Mouse (Mus musculus) midbrain, embryonic 13.5 days (tissue): ENCODE data around the gene Agpat2. TPM values are rescaled to one million over a fixed set of nuclear protein-coding genes. Genes with fewer than 3 reads are reported as not detected.

Experiments
- ATAC-seq: fragments of 200-750 bp; cut with Nextera tagmentation; 2 replicates; pipeline ENCODE4 v1.8.0; 2017; ENCODE audit warnings: mild to moderate bottlenecking, moderate TSS enrichment, moderate library complexity
- H3K27ac ChIP-seq: fragments of 300-500 bp; sonication (generic); 2 replicates; pipeline ENCODE4 v1.5.1; 2015; ENCODE audit warnings: inconsistent platforms, mild to moderate bottlenecking, moderate library complexity
- H3K27me3 ChIP-seq: fragments of 300-500 bp; sonication (generic); 2 replicates; pipeline ENCODE4 v1.6.1; 2015; ENCODE audit warnings: mild to moderate bottlenecking, inconsistent platforms
- H3K36me3 ChIP-seq: fragments of 300-500 bp; sonication (generic); 2 replicates; pipeline ENCODE4 v1.6.1; 2015; ENCODE audit warnings: mild to moderate bottlenecking, inconsistent platforms
- H3K4me1 ChIP-seq: fragments of 300-500 bp; sonication (generic); replicated peaks from 2 replicates; pipeline ENCODE4 v1.6.1; 2015; ENCODE audit warnings: inconsistent platforms
- H3K4me2 ChIP-seq: fragments of 300-500 bp; sonication (generic); replicated peaks from 2 replicates; pipeline ENCODE4 v1.6.1; 2015; ENCODE audit warnings: moderate library complexity, mild to moderate bottlenecking, inconsistent platforms
- H3K4me3 ChIP-seq: fragments of 300-500 bp; sonication (generic); replicated peaks from 2 replicates; pipeline ENCODE4 v1.5.1; 2015; ENCODE audit warnings: mild to moderate bottlenecking, inconsistent platforms
- H3K9ac ChIP-seq: fragments of 300-500 bp; sonication (generic); replicated peaks from 2 replicates; pipeline ENCODE4 v1.6.1; 2015; ENCODE audit warnings: mild to moderate bottlenecking, inconsistent platforms
- H3K9me3 ChIP-seq: fragments of 300-500 bp; sonication (generic); 2 replicates; pipeline ENCODE4 v1.6.1; 2016; ENCODE audit warnings: mild to moderate bottlenecking, inconsistent platforms
- WGBS: fragments of 180-500 bp; shearing (Covaris S2); methylation state at CpG from one replicate; pipeline ENCODE4 v1.1.7; 2015; 5-methylcytosine and 5-hydroxymethylcytosine counted together
- polyA plus RNA-seq: library from polyadenylated mRNA; unstranded; fragments of >200 nt; fragmentation: Nextera tagmentation; extraction: Ambion mirVana; gene quantifications from 2 replicates; pipeline ENCODE4 v1.2.1, GENCODE M21; 2015

Gene Agpat2
- 4.0 and 5.3 TPM in 2 replicates for polyA plus RNA-seq

DNA sequence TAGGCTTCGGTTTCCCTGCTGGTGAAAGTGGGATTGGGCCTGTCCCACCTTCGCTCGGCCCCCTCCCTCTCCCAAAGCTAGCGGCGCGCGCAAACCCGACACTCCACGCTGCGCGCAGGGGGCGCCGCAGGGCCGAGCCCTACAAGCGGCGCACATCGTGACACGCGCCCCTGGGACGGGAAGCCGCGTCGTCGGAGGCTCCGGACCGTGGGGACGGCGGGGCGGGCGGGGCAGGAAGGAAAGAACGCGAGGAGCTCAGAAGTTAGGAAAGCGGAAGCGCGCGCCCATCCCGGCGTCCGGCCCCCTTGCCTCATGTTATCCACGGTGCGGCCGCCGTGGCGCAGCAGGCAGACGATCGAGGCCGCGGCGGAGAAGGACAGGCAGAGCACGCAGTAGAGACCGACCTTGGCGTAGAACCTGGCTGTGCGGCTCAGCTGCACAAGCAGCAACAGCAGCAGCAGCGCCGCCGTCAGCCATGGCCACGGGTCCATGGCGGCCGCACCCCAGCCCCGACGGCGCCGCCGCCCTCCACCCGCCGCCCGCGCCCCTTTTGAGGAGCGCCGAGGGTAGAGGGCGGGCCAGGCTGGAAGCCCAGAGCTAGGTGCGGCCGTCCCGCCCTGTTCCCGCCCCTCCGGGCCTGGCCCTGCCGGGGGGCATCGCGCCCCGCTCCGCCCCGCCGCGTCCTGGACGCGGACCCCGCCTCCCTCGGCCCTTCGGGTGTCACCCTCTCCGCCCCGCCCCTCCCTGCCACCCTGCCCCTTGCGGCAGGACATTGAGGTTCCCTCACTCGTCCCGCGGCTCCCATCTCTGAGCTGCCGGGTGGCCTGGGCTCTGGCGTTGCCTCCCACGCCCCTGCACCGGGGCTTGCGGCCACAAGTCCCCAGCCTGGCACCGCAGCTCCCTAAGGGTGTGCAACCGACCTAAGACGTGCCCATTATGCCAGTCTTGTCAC lies at the start of gene Agpat2:
Agpat2 (minus strand) TSS at position 698 of the 952 bp plus-strand sequence.
- peaks cover 49% of the 10 kb centered on the region for H3K27me3 ChIP-seq
- H3K9me3 ChIP-seq, result no peaks in the 10 kb centered on the region
- no peaks in the 10 kb centered on the region for H3K36me3 ChIP-seq
- H3K4me1 ChIP-seq, result peaks cover 20% of the 10 kb centered on the region
- peak; percentile 62 for ATAC-seq
- H3K4me3 ChIP-seq, result peak within 1 kb of the TSS; percentile 51
- WGBS, result under 1% methylated on average over 86 of the region's 103 CpGs
- no peak within 1 kb of the TSS for H3K27ac ChIP-seq
- peak within 1 kb of the TSS; percentile 61 for H3K9ac ChIP-seq
- H3K4me2 ChIP-seq, result peak within 1 kb of the TSS; percentile 72

DNA sequence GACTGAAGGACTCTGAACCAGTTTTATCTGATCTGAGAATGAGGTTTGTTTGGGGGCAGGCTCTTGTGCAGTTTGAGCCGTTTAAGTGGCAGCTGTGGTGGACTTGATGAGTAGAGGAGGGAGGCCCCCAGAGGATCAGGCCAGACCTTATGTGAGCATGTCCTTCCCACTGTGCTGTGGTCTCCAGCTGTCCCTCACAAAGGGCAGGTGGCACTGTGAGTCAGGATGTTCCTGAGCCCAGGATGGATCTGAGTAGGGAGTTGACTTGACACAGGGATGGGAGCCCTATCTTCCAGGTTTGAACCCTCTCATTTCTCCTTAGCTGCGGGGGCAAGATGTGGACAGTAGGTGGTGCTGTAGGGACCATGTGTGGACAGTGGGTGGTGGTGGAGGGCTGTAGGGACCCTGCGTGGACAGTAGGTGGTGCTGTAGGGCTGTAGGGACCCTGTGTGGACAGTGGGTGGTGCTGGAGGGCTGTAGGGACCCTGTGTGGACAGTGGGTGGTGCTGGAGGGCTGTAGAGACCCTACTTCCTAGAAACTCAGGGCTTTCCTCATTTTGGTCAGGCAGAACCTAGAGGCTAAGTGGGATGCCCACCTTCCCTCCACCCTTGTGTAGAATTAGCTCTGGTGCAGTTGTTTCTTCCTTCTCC lies 42.6 kb upstream of the Agpat2 start:
- ATAC-seq, result peak; percentile 99
- no peaks in the 10 kb centered on the region for H3K27me3 ChIP-seq
- H3K4me2 ChIP-seq, result no peak overlapping the region
- no peaks in the 10 kb centered on the region for H3K36me3 ChIP-seq
- no peaks in the 10 kb centered on the region for H3K9me3 ChIP-seq
- H3K27ac ChIP-seq, result no peak overlapping the region
- WGBS, result 19% methylated on average over 3 of the region's 3 CpGs
- H3K9ac ChIP-seq, result no peak overlapping the region
- H3K4me1 ChIP-seq, result no peaks in the 10 kb centered on the region
- no peak overlapping the region for H3K4me3 ChIP-seq

DNA sequence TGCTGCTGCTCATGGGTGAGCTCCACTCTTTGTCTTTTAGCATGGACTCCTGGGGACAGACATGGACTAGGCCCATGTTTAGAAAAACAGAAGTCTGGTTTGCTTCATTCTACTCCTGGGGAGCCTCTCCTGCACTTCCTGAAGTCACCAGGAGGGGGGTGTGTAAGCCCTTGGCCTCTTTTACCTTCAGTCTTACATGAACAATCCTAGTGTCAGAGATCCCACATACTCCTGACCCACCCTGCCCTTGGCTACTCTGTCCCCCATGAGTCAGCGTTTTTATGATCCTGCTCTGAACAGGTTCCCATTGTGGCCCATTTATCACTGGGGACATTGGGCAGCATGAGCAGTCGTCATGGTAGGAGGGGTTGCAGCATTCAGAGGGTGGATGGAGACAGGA lies 39.7 kb upstream of the Agpat2 start:
- Histone ChIP-seq H3K4me2 (no peak overlapping the region), H3K9me3 (no peaks in the 10 kb centered on the region), H3K4me3 (no peak overlapping the region), H3K9ac (no peak overlapping the region), H3K4me1 (peaks cover 8% of the 10 kb centered on the region), H3K27ac (no peak overlapping the region), H3K36me3 (no peaks in the 10 kb centered on the region), H3K27me3 (no peaks in the 10 kb centered on the region)
- no peak for ATAC-seq
- WGBS, result 67% methylated on average over 2 of the region's 2 CpGs

DNA sequence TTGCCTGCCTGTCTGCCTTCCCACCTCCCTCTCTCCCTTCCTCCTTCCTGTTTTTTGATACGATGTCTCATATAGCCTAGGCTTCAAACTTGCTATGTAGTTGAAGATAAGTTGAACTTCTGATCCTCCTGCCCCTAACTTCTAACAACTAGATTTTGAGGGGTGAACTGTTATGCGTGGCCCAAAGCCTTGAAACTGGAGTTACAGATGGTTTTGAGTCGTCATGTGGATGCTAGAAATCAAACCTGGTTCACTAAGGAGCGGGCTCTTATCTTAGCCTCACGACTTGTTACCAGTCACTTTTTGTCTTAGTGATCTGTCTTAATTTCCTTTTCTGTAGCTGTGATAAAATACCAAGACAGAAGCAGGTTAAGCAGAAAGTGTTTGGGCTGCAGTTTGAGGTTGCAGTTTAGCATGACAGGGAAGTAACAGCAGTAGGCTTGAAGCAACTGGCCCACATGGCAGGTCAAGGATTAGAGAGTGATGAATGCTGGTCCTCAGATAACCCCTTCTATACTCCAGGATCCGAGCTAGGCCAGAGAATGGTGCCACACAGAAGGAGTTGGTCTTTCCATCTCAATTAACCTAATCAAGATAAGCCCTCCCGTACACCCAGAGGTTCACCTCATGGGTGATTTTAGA lies 36.9 kb upstream of the Agpat2 start:
- Histone ChIP-seq H3K9me3 (no peaks in the 10 kb centered on the region), H3K27me3 (no peaks in the 10 kb centered on the region), H3K9ac (no peak overlapping the region), H3K36me3 (peaks cover 22% of the 10 kb centered on the region), H3K27ac (no peak overlapping the region), H3K4me1 (peaks cover 30% of the 10 kb centered on the region), H3K4me3 (no peak overlapping the region), H3K4me2 (no peak overlapping the region)
- WGBS, result 82% methylated on average over 7 of the region's 7 CpGs
- ATAC-seq, result no peak

DNA sequence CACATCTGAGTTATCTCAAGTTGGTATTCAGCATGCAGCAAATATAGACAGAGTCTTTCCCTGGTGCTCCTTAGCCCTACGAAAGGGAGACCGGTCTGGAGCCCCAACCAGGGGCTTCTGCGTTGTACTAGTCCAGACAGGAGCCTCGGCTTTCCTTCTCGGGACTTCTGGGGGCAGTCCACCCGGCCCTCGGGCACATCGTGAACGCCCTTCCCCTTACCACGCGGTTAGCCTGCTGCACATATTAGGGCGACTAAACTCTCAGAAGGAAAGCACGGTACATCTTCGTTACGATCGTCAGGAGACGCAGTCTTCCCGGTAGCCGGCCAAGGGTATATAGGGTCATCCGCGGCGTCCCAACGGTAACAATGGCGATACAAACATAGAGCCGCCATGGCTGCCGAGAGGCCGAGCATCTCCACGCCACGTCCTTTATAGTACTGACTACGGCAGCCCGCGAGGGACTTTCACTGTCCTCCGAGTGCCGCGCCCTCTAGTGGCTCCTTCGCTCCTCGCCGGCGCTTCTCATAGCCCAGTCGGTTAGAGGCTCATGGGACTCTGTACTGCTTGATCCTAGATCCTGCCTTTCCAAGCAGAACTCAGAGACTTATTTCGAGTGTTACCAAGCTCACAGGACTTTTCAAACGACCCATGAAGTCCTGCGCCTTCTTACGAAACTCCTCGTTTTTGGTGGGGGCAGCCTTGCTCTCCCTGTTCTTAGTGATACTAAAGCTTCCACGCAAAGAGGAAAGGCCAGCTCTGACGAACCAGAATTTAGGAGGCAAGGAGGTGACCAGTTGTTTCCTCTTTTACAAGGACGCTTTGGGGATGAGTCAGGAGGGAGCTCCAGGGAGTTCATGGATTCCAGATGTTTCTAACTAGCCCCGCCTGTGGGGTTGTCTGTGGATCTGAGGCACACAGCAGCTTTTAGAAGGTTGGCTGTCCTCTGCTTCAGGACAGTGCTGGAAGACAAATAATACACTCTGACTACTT lies 35.9 kb upstream of the Agpat2 start:
- 4% methylated on average over 49 of the region's 49 CpGs for WGBS
- H3K27ac ChIP-seq, result peak overlapping the region; percentile 79
- H3K27me3 ChIP-seq, result no peaks in the 10 kb centered on the region
- peak overlapping the region; percentile 88 for H3K9ac ChIP-seq
- ATAC-seq, result peak; percentile 85
- peak overlapping the region; percentile 86 for H3K4me2 ChIP-seq
- peak overlapping the region; percentile 67 for H3K4me3 ChIP-seq
- H3K36me3 ChIP-seq, result peaks cover 32% of the 10 kb centered on the region
- no peaks in the 10 kb centered on the region for H3K9me3 ChIP-seq
- peaks cover 33% of the 10 kb centered on the region for H3K4me1 ChIP-seq

DNA sequence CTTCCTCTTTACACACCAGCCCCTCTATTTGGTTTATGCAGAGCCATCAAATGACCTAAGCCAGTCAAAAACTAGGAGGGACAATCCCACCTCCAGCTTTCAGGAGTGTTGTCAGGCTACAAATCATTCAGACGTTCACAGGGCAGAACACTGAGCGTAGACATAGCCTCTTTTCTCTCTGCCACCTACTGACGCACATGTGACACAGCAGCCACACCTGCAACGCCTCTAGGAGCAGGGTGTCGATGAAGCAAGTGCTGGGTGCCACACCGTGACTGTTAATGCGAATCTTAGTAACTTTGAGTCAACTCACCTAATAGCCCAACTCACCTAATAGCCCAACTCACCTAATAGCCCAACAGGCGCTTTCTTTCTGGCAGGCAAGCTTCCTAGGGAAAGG lies 34.9 kb upstream of the Agpat2 start:
- no peaks in the 10 kb centered on the region for H3K9me3 ChIP-seq
- peak overlapping the region; percentile 54; the same call in 1 of the 2 replicates for H3K27ac ChIP-seq
- H3K4me2 ChIP-seq, result peak overlapping the region; percentile 86
- WGBS, result 12% methylated on average over 8 of the region's 8 CpGs
- peak overlapping the region; percentile 88 for H3K9ac ChIP-seq
- peaks cover 42% of the 10 kb centered on the region for H3K36me3 ChIP-seq
- H3K4me3 ChIP-seq, result peak overlapping the region; percentile 67
- H3K27me3 ChIP-seq, result no peaks in the 10 kb centered on the region
- peak; percentile 24; the same call in 1 of the 2 replicates for ATAC-seq
- peaks cover 42% of the 10 kb centered on the region for H3K4me1 ChIP-seq

DNA sequence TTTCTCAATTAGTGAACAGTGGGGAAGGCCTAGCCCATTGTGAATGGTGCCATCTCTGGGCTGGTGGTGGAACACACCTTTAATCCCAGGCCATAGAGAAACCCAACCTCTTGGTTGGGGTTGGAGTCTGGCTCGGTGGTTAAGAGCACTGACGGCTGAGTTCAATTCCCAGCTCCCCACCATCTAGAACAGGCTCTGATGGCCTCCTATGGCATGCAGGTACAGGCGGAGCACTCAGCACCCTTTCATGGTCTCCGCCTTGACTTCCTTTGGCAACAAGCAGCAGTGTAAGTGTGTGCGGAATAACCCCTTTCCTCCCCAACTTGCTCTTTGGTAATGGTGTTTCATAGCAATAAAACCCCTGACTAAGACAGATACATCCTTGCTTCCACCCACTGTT lies 34.4 kb upstream of the Agpat2 start:
- no peak for ATAC-seq
- Histone ChIP-seq H3K36me3 (peaks cover 44% of the 10 kb centered on the region), H3K4me1 (peaks cover 47% of the 10 kb centered on the region), H3K27me3 (no peaks in the 10 kb centered on the region), H3K9me3 (no peaks in the 10 kb centered on the region), H3K4me2 (peak overlapping the region; percentile 86), H3K4me3 (peak overlapping the region; percentile 67), H3K27ac (peak overlapping the region; percentile 54; the same call in 1 of the 2 replicates), H3K9ac (peak overlapping the region; percentile 88)
- 75% methylated on average over 5 of the region's 5 CpGs for WGBS

DNA sequence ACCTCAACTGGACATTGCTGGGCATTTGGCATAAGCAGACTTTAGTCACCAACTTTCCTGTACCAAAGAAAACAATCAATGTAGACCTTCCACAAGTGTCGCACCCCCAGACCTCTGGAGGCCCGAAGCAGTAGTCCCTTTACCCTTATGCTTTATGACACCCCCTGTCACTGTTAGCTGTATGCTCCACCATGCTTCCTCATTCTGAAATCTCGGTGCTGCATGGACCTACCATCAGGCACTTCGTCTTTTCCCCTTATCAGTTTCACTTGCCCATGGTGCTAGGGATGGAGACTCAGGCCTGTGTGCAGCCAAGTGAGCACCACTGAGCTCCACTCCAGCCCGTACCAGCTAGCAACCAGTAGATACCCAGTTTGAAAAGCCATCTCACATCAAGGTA lies 33.8 kb upstream of the Agpat2 start:
- no peak for ATAC-seq
- H3K4me3 ChIP-seq, result peak overlapping the region; percentile 67
- peaks cover 52% of the 10 kb centered on the region for H3K4me1 ChIP-seq
- H3K27ac ChIP-seq, result no peak overlapping the region
- peak overlapping the region; percentile 88 for H3K9ac ChIP-seq
- H3K4me2 ChIP-seq, result peak overlapping the region; percentile 86
- H3K36me3 ChIP-seq, result peaks cover 44% of the 10 kb centered on the region
- no peaks in the 10 kb centered on the region for H3K27me3 ChIP-seq
- 86% methylated on average over 5 of the region's 5 CpGs for WGBS
- no peaks in the 10 kb centered on the region for H3K9me3 ChIP-seq

DNA sequence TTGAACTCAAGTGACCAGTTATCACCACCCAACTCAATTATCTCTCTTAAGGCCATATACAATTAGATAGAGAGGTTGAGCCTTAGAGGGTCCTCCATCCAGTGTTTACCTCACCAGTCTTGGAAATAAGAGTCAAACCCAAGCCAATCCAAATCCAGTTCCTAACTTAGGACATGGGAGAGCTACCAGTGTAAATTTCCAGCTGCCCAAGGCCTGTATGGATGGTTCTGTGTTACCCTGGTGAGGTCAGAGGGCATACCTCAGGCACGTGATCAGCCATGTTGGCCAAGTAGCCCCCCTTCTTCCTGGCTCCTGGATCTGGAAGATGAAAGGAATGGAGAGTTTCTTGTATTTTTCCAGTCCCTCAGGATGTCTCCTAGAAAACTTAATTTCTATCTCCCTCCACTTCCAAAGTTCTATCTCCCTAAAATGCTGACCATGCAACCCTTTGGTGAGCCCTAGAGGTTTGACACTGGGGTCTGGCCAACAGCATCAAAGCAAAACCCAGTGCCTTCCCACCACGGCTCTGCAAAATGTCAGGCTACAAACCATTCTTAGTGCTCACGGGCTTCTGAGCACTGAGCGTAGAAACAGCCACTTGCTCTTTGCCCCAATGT lies 33.2 kb upstream of the Agpat2 start:
- peaks cover 58% of the 10 kb centered on the region for H3K4me1 ChIP-seq
- no peaks in the 10 kb centered on the region for H3K27me3 ChIP-seq
- 84% methylated on average over 4 of the region's 4 CpGs for WGBS
- ATAC-seq, result no peak
- no peaks in the 10 kb centered on the region for H3K9me3 ChIP-seq
- peak overlapping the region; percentile 88; the same call in 1 of the 2 replicates for H3K9ac ChIP-seq
- H3K4me2 ChIP-seq, result peak overlapping the region; percentile 86
- H3K36me3 ChIP-seq, result peaks cover 45% of the 10 kb centered on the region
- H3K4me3 ChIP-seq, result no peak overlapping the region; the same call in 1 of the 2 replicates
- peak overlapping the region; percentile 14; the same call in 1 of the 2 replicates for H3K27ac ChIP-seq

DNA sequence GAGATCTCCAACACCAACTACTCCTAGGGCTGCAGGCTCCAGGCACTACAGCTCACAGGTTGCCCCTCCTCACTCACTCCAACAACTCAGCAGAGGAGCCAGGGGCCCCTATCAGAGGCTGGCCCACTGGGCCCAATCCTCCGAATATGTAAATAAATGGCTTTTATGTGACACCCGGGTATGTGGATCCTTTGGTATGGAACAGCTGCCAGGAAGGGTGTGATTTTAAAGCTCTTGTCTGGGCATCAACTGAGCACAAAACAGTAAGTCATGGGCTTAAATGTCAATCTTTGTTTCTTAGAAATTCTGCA lies 32.1 kb upstream of the Agpat2 start:
- Histone ChIP-seq H3K4me3 (no peak overlapping the region), H3K4me1 (peaks cover 69% of the 10 kb centered on the region)

More for the DNA sequence above, 32.1 kb upstream of the Agpat2 start:
- no peak for ATAC-seq
- Histone ChIP-seq H3K4me2 (no peak overlapping the region), H3K27ac (no peak overlapping the region), H3K27me3 (no peaks in the 10 kb centered on the region), H3K9me3 (no peaks in the 10 kb centered on the region), H3K9ac (no peak overlapping the region), H3K36me3 (peaks cover 49% of the 10 kb centered on the region)
- 53% methylated on average over 2 of the region's 2 CpGs for WGBS
